Mouse (Mus musculus) monocyte, adult 5-6 weeks (primary cell): ENCODE data around the gene Hspa8. TPM values are rescaled to one million over a fixed set of nuclear protein-coding genes. Genes with fewer than 3 reads are reported as not detected.
"Not testable (repeated sequence)": the region's sequence is repeated elsewhere in the genome, so short reads cannot be mapped to it uniquely, and the experiment has no call there.

Experiments used
- ATAC-seq: fragments of 153-309, 156-312 bp; replicated peaks from 2 replicates; pipeline ENCODE4 v1.8.0; 2017; ENCODE audit warnings: mild to moderate bottlenecking; ENCODE audit not compliant: low TSS enrichment, insufficient number of reproducible peaks, severe bottlenecking, poor library complexity, low FRiP score
- total RNA-seq: library from RNA; stranded (forward); fragments of 200-1000, 200-491, 200-594 nt; gene quantifications from 3 replicates; pipeline ENCODE4 v1.2.3, GENCODE M21; 2017

Gene Hspa8
- total RNA-seq, 1 experiment from 2014 or later, result 2,780 TPM

- ATAC-seq, result no peak; the same call in 1 of the 2 replicates
These were observed 18.8 kb upstream of the Hspa8 start for GRCm38 (mm10) chr9:40781726-40782581.

GRCm38 (mm10) chr9:40783641-40784373, 17.0 kb upstream of the Hspa8 start:
- ATAC-seq, result peak; percentile 93

DNA sequence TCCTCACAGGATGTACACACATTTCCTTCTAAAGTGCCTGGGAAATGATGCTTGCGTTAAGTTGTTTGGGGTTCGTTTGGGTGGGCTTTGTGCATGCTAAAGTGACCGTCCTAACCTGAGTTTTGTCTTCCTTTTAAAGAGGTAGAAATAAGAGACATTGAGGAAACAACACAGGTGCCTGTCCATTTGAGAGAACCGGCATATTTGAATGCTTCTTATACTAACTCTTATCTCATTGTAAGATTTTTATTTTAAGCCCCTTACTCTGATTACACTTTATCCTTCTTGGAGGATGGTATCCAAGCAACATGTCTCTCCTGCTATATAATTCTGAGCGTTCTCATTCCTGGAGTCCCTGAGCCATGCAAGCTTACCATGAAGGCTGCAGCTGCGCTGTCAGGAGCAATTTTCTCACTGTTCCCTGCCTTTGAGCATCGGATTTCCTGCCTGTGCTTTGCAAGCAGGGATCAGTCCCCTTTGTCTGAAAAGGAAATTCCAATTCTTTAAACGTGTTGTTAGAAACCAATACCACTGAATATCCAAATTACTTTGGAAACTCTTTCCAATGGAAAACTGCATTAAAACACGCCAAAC, 16.3 kb upstream of the Hspa8 start:
- ATAC-seq, result no peak

GRCm38 (mm10) chr9:40785452-40785851, 15.3 kb upstream of the Hspa8 start:
- ATAC-seq, result no peak

DNA sequence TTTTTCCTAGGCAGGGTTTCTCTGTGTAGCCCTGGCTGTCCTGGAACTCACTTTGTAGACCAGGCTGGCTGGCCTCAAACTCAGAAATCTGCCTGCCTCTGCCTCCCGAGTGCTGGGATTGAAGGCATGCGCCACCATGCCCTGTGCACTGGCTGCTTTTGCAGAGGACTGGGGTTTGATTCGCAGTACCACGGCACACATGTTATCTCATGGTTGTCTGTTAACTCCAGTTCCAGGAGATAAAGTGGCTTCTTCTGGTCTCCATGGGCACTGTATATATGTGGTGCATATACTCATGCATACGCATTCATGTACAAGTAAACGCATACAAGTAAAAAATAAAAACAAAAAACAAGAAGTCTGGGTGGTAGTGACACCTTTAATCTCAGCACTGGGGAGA, 14.0 kb upstream of the Hspa8 start:
- ATAC-seq, result not testable (repeated sequence)

DNA sequence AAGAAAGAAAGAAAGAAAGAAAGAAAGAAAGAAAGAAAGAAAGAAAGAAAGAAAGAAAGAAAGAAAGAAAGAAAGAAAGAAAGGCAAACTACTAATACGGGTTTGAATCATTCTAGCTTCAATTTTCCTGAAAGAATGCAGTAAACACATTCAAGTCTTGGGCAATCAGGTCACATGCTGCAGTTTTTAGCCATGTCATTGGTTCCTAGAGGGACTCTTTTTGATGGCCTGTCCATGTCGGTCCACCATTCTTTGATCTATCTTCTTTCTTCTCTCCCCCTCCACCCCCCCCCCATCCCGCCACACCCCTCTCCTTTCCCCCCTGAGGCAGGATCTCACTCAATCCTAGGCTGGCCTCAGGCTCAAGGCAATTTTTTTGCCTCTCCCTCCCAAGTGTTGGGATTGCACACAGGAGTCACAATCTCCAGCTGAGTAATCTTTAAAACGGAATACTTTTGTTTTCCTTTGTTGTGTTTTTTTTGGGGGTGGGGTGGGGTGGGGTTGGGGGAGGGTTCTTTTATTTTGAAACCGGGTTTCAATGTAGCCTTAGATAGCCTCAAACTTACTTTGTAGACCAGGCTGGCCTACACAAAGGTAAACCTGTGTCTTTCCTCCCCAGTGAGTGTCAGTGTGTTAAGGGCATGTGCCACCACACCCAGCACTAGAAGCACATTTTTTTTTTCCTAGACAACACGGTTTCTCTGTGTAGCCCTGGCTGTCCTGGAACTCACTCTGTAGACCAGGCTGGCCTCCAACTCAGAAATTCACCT, 8.7 kb upstream of the Hspa8 start:
- no peak for ATAC-seq

DNA sequence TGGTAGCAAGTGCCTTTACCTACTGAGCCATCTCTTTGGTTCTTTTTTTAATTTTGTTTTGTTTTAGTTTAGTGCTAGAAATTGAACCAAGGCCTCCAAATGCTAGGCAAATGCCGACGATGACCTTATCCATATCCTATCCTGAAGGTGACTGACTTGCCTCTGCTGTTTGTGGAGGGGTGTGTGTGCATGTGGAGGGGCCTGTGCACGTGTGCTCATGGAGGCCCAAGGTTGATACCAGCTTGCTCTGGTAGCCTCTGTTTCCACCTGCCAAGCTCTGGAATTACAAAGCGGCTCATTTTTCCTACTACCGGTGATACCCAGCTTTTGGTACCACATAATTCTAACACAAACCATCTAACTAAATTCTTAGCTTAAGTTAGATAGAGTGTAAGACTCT, 7.2 kb upstream of the Hspa8 start:
- no peak for ATAC-seq

DNA sequence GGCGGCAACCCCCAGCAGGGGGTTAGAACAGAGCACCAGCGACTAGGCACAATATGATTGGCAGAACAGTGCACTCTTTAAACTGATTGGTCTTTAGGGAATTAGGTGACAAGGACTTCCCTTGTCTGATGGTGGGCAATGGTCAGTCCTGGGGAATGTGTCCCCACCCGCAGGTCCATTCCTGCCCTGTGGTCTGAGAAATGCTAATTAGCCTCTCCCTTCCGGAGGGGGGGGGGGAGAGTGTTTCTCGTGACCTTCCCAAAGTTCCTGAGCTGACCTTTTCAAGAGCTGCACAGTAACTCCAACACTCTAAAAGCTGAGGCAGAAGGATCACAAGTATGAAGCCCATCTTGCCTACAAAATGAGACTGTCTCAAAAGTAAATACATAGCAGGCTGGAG, 6.5 kb upstream of the Hspa8 start:
- no peak for ATAC-seq

GRCm38 (mm10) chr9:40794926-40795325, 5.9 kb upstream of the Hspa8 start:
- no peak for ATAC-seq

- no peak for ATAC-seq
These were observed 5.2 kb upstream of the Hspa8 start for GRCm38 (mm10) chr9:40795562-40795961.

GRCm38 (mm10) chr9:40796054-40796453, 4.7 kb upstream of the Hspa8 start:
- ATAC-seq, result no peak

- ATAC-seq, result no peak
These were observed 2.4 kb upstream of the Hspa8 start for GRCm38 (mm10) chr9:40798247-40798960.

DNA sequence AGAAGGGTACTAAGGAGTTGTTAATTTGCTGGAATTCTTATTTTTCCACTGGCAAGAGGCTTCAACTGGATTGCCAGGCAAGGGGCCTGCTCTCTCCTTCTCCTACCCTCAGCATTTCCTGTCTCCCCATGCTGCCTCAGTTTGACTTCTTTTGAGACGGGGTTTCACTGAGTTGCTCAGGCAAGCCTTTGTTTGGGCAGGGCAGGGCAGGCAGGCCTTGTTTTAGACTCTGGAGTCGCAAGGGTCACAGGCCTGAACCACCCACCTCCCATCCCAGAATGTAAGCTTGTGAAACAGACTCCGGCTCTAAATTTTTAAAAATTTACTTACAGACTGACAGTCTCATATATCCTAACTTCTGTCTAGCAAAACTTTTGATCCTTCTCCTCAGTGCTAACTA, 1.7 kb upstream of the Hspa8 start:
- no peak for ATAC-seq

DNA sequence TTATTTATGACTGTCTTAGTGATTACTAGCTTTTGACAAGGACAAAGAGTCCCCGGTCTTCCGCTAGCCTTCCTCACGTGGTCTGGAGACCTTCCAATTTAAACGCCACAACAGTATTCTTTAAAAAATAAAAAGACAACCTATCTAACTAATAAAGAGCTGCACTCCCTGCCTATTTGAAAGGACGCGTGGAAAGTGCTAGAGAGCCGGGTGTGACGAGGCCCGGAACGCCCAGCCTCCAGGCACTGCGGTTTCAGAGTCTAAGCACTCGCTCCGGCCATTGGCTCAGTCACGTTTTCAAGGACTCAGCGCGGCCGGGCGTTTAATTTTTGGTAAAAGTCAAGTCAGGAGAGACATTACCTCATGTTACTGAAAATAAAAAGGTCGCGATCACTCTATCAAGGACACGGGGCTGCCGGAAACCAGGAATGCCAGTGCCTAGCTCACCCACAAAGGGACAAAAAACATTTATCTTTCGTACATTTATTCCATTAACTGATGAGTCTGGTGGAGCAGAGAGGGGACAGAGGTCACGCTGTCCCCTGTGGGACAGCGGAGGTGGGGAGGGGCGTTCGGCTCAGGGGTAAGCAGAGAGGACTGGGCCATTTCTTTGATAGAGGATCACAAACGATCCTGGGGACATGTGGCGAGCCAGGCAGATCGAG, 815 bp upstream of the Hspa8 start:
- peak; percentile 53; the same call in 1 of the 2 replicates for ATAC-seq

DNA sequence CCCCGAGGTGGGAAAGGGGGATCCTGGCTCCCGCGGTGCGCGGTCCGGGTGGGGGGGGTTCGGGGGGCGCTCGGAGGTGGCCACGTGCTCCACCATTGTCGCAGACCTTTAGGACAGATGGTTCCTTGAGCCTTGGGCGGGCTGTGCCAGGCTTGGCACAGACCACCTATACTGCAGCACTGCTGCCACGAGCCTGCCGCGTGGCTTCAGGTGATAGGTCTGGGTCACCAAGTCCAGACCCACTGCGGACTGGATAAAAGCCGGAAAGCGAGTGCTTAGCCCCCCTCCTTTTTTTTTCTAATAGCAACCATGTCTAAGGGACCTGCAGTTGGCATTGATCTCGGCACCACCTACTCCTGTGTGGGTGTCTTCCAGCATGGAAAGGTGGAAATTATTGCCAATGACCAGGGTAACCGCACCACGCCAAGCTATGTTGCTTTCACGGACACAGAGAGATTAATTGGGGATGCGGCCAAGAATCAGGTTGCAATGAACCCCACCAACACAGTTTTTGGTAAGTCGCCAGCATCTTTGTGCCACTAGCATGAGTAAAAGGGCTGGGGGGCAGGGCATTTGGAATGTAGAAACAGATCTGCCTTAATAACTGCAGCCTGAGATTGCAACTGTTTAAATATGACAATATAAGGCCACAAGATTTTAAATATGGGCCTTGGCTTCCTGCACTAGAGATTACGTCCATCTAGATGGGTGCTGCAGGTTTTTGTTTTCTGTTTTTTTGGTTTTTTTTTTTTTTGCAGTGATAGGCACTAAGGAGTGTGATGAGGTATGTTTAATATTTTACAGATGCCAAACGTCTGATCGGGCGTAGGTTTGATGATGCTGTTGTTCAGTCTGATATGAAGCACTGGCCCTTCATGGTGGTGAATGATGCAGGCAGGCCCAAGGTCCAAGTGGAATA, 1.1 kb downstream of the Hspa8 start:
- ATAC-seq, result not testable (repeated sequence)

- not testable (repeated sequence) for ATAC-seq
These were observed 1.7 kb downstream of the Hspa8 start for GRCm38 (mm10) chr9:40802533-40802875.

- not testable (repeated sequence) for ATAC-seq
These were observed 3.8 kb downstream of the Hspa8 start for GRCm38 (mm10) chr9:40804576-40804975.
